Mouse (Mus musculus): ENCODE results near the gene Hap1.
"Not testable (repeated sequence)": the region's sequence is repeated elsewhere in the genome, so short reads cannot be mapped to it uniquely, and the experiment has no call there.

The Hap1 gene

DNA sequence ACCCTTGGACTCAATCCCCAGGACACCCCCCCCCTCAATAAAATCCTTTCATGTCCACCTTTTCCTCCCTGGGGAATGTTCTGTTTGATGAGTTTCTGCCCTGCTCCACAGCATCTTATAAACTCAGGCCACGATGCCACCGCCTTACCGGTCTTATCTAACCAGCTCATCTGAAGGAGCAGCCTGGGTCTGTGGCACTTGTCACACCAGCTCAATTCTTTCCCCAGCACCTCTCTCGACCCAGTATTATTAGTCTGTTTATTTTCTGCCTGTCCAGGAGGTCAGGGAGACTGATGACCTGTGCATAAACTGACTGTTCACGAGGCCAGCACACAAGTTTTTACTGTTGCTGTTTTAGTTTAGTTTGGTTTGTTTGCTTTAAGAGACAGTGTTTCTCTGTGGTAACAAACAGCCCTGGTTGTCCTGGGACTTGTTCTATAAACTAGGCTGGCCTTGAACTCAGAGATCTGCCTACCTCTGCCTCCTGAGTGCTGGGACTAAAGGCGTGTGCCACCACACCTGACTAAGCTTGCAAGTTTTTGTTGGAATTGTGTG lies 38.0 kb downstream of the Hap1 start:
- no peak for DNase-seq

DNA sequence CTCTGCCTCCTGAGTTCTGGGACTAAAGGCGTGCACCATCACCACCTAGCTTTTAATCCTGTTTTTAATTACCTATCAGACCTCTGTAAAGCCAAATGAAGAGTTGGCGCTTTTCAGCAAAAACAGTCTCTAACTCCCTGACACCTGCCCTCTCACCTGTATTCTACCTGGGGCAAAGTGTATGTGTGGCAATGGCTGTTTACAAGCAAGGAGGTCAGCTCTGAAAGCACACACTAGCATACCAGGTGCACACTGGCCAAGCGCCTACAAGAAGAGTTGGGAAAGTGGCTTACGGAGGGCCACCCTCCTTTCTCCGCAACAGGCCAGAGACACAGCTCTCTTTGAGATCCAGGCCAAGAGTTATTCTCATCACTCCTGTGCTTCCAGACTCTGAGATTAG lies 40.5 kb downstream of the Hap1 start:
- DNase-seq, result no peak

DNA sequence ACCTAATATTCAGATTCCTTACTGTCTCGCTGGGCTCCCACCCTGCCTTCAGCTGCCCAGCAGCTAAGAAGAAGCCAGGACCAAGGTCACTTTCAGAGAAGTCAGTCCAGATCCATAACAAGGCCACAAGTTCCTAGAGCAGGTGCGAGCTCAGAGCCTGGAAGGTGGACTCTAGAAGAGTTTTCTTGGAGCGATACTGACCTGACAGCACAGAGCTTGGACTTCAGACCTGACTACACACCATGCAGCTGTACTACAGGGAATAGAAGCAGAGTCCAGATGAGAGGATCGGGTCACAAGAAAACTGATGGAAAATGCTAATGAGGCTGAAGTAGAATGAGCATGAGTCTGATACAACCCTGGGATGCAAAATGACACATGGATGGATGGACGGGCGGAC lies 42.5 kb downstream of the Hap1 start:
- no peak for DNase-seq

DNA sequence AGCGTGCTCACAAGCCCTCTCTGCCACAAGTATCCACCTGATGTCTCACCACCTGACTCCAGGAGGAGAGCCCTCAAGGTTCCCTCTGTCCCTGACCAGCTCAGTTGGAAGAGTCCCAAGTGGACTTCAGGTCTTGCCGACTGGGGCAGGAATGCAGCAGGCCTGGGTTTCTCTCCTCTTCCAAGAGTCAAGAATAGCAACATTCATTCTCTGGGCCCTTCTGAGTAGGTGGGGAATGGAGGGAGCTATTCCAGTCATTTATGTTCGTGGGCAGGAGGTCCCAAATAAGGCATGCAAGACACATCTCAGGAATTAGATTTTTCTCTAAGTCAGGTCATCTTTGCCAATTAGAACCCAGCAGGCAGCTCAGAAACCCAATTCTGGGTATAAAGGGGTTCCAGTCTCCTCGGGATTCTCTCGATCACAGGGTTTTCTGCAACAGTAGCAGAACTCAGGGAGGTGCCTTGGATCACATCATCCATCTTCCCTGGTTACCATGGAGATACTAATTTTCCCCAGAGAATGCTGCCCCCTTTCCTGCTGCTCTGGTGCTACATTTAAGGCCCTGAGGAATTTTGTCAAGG lies 43.7 kb downstream of the Hap1 start:
- no peak for DNase-seq

DNA sequence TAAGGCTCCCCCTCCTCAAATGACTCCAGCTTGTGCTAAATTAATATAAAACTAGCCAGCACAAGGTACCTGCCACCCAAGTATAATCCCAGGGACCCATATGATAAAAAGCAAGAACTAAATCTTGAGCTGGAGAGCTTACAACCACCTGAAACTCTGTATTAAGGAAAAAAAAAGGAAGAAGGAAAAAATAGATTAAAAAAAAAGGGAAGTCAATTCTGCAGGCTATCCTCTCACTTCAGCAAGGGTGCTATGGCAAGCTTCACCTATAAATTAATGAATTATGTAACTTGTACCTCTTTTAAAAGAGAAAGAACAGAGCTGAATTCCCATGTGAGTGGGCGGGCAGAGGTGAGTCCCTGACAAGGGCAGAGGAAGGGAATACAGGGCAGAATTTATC lies 44.3 kb downstream of the Hap1 start:
- no peak for DNase-seq

DNA sequence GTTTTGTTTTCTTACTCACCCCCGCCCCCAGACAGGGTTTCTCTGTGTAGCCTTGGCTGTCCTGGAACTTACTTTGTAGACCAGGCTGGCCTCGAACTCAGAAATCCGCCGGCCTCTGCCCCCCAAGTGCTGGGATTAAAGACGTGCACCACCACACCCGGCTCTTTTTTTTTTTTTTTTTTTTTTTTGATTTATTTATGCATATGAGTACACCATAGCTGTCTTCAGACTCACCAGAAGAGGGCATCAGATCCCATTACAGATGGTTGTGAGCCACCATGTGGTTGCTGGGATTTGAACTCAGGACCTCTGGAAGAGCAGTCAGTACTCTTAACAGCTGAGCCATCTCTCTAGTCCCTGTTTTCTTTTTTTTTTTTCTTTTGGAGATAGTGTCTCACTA lies 47.3 kb downstream of the Hap1 start:
- DNase-seq, result not testable (repeated sequence)

DNA sequence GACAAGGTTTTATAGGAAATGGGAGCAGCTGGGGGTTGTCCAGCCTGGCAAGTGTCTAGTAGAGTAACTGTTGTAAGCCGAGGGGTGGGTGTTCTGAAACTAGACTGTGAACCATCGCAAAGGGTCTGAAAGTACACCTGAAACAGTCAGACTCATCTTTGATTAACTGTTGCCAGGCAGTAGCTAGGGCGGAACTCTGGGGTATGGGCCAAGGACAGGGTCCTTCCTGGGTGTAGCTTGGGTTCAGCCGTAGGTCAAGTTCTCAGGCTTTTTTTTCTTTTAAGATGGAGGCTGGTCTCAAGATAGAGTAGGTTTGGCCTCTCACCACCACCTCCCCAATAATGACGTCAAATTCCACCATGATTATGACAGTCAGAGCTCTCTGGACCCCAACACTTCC lies 48.0 kb downstream of the Hap1 start:
- no peak for DNase-seq

DNA sequence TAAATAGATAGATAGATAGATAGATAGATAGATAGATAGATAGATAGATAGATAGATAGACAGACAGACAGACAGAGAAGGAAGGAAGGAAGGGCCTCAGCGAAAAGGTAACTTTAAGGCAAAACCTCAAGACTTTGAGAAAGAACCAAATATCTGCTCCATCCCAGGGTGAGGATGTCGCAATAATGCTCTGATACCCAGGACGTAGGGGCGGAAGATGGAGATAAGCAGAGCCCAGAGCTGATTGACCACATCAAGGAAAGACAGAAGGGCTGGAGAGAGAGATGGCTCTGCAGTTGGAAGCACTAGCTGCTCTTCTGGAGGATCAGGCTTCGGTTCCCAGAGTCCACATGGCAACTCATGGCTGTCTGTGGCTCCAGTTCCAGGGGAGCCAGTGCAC lies 54.6 kb downstream of the Hap1 start:
- DNase-seq, result no peak

DNA sequence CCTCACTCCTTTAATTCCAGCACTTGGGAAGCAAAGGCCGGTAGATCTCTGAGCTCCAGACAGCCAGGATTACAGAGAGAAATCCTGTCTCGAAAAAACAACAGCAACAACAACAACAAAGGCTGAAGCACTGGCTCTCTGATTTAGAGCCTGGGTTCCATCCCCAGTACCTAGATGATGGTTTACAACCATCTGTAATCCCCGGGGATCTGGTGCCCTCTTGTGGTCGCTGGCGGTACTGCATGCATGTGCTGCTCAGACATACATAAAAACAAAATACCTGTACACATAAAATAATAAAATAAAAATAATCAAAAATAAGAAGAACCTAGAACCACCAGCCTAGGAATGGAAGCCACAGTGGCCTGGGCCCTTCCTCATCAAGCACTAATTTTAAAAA lies 55.6 kb downstream of the Hap1 start:
- peak; percentile 62 for DNase-seq

DNA sequence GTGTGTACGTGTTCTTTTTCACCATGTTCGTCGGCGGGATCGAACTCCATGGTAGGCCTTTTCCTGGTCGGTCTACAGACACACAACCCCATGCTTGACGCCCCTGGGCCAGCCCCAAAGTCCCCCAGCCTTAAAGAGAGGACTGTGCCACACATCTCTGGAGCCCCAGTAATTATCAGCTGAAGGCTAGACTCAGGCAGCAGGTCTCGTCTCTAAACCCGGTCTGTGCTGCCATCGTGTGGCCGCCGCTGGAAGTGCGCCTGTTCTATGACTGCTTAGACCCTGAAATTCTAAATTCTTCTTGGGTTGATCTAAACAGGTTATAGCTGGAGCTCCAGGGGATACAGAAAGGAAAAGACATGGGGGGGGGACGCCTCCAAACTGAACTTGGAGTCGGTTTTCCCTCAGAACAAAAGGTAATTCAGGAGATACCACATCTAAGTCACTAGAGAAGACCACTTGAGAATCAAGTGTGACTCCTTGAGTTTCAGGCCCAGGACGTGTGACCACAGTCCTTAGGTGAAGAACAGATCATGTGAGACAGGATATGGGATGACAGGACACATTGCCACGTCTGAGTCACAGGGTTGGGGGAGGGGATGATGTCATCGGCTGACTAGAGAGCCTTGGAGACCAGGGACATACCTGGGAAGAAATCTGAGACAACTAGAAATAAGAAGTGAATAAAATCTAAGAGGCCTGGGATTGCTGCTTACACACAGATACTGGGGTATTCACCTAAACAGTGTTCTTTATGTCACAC lies 57.5 kb downstream of the Hap1 start:
- DNase-seq, result peak; percentile 83

DNA sequence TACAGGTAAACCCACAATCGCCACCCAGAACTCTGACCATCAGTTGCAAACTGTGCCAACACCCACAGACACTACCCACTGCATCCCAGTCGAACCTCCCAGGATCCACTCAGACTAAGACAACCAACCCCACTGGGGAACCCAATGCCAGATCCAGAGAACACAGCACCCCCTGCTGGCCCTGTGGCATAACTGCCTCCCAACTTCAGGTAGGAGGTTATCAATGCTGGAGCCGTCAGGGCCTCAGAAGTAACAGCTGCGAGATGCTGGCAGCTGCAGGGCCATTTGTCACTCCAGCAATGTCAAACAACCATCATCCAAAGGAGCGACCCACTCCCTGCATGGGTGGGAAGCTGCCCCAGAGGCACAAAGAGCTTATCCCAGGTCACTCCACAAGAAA lies 58.1 kb downstream of the Hap1 start:
- DNase-seq, result no peak
